Mouse (Mus musculus): Measurements from ENCODE around the gene Wdr25. TPM values are rescaled to one million over a fixed set of nuclear protein-coding genes. Genes with fewer than 3 reads are reported as not detected.
"Not testable (repeated sequence)": the region's sequence is repeated elsewhere in the genome, so short reads cannot be mapped to it uniquely, and the experiment has no call there.

The Wdr25 gene
- total RNA-seq (2015; ENCODE audit: low replicate concordance) (0.84 and 2.5 TPM in 2 replicates), total RNA-seq (2017; ENCODE audit: low replicate concordance) (4.2 and 11.4 TPM in 2 replicates)

DNA sequence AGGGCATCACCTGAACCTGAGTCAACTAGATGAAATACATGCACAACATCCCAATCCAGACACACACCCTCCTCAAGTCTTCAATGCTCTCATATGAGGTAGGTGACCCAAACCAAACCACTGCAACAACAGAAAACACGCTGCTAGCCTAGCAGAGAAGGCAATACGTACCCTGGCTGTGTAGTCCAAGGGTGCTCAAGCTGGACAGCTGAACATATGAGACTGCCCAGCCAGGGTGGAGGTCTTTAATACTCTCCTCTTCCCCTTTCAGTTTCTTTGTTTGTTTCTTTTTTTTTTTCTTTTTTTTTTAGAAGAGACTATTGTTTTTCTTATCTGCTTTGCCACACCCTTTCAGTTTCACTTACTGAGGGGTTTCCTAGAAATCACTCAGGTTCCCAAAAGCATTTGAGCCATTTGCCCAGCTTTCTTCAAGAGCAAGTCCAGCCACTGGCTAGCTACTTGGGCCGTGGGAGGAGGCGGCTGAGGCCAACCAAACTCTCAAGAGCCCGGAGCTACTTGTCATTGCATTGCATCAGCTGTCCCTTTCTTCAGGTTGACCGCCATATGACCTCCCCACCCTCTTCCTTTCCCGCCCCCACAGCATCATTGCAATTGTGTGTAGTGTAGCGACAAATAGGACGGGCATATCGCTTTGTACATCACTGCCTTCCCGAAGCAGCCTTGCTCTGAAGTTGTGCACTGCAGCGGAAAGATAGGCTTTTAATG lies at the start of gene Wdr25:
Wdr25 (plus strand) TSS at position 643 of the 726 bp plus-strand sequence.
- no peak for ATAC-seq (replicated peaks; ENCODE audit: low FRiP score, poor library complexity, severe bottlenecking)

- ATAC-seq (replicated peaks; ENCODE audit: low FRiP score, poor library complexity, severe bottlenecking) = not testable (repeated sequence)
Measured at GRCm38 (mm10) chr12:108848033-108848432, 45.4 kb upstream of the Wdr25 start.

- no peak for ATAC-seq (replicated peaks; ENCODE audit: low FRiP score, poor library complexity, severe bottlenecking)
Measured at GRCm38 (mm10) chr12:108849488-108850022, 43.9 kb upstream of the Wdr25 start.

- ATAC-seq (replicated peaks; ENCODE audit: low FRiP score, poor library complexity, severe bottlenecking) = no peak
Measured at GRCm38 (mm10) chr12:108850129-108850528, 43.3 kb upstream of the Wdr25 start.

DNA sequence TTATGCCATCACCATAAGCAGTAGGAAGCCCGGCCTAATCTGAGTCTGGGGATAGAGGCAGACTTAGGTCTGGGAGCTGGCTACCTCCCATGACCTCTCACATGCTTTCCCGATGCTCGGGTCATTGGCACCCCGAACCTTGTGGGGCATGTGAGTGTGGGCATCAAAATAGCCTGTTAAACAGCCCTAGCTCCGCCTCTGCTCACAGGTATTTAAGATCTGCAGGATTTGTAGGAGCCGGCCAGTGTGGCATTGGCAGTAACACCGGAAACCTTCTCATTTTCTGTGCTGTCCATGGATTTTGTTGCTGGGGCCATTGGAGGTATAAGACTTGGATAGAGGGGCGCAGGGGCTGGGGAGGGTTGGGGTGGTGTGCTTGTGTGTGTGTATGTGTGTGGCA lies 42.5 kb upstream of the Wdr25 start:
- no peak for ATAC-seq (replicated peaks; ENCODE audit: low FRiP score, poor library complexity, severe bottlenecking)

DNA sequence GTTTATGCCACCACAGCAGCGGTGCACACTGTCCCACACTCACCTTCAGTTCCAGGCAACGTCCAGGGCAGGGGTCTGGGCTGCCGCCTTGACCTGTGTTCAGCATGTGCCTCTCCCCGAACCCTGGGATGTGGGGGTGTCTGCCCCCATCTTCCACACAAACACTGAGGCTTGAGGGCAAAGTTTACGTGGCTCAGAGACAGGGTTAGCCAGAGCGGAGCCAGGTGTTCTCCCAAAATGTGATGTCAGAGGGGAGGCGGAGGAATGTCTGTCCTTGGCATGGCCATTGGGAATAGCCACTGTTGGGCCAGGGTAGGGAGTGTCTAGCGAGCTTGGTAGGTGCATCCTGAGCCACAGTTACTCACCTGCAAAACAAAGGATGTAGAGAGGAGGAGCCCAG lies 40.6 kb upstream of the Wdr25 start:
- ATAC-seq (replicated peaks; ENCODE audit: low FRiP score, poor library complexity, severe bottlenecking) = no peak

DNA sequence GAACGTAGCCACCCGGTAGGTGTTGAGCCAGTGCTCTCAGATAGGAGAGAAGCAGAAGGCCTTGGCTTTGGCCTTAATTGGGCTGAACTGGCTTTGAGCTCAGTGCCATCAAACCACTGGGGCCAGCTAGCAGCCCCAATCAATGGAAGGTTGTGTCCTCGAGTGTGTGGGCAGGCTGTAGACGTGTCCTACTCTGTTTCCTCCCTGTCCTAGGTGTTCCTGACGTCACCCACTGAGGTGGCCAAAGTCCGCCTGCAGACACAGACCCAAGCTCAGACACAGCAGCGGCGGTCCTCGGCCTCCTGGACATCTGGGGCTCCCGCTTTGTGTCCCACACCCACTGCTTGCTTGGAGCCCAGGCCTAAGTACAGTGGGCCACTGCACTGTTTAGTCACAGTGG lies 38.4 kb upstream of the Wdr25 start:
- ATAC-seq (replicated peaks; ENCODE audit: low FRiP score, poor library complexity, severe bottlenecking) = no peak

DNA sequence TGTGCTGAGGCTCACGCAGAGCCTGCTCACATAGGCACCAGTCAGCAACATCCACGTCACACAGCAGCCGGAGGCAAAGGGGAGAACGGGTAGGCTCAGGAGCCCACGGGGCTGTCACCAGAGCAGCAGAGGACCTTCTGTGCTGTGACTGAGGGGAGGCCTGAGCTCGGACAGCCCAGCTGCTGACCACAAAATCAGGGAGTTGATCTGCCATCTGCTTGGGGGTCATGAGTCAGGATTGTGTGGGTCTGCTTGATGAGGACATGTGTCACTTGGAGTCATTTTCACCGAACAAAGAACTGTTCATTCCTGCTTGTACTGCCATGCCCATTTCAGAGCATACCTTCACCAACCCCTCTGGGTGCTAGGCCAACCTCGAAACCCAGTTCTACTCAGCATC lies 37.2 kb upstream of the Wdr25 start:
- no peak for ATAC-seq (replicated peaks; ENCODE audit: low FRiP score, poor library complexity, severe bottlenecking)

DNA sequence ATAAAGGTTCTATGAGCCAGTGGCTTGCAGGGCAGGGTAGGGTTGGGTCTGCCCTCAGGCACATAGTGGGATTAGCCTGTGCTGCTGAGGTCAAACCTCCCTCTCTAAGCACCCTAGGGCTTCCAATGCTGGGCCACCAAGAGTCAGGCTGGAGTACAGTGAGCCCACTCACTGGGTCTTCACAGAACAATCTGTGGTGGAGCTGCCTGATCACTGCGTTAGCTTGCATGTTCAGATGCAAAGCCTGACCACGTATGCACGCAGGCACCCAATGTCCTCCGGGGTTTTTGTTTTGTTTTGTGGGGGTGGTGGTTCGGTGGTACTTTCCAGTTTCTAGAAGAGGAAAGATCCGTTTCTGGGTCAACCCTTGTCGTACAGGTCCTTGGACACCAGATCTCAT lies 36.3 kb upstream of the Wdr25 start:
- ATAC-seq (replicated peaks; ENCODE audit: low FRiP score, poor library complexity, severe bottlenecking) = no peak

GRCm38 (mm10) chr12:108857589-108858184 lies 35.7 kb upstream of the Wdr25 start:
- no peak for ATAC-seq (replicated peaks; ENCODE audit: low FRiP score, poor library complexity, severe bottlenecking)

GRCm38 (mm10) chr12:108858486-108858885 lies 34.9 kb upstream of the Wdr25 start:
- no peak for ATAC-seq (replicated peaks; ENCODE audit: low FRiP score, poor library complexity, severe bottlenecking)

GRCm38 (mm10) chr12:108865007-108865494 lies 28.4 kb upstream of the Wdr25 start:
- ATAC-seq (replicated peaks; ENCODE audit: low FRiP score, poor library complexity, severe bottlenecking) = no peak

GRCm38 (mm10) chr12:108869575-108869974 lies 23.9 kb upstream of the Wdr25 start:
- no peak for ATAC-seq (replicated peaks; ENCODE audit: low FRiP score, poor library complexity, severe bottlenecking)

DNA sequence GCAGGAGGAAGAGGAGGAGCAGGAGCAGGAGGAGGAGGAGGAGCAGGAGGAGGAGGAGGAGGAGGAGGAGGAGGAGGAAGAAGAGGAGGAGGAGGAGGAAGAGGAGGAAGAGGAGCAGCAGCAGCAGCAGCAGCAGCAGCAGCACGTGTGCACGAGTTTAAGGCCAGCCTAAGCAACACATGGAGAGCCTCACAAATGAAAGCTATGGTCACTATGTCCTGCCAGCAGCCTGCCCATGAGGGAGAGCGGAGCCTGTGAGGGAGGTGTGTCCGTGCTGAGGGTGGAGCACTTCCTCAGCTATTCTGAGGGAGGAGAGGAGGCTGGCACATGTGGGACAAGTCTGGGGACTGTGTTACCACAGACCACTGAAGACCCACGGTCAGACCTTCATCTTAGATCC lies 20.3 kb upstream of the Wdr25 start:
- no peak for ATAC-seq (replicated peaks; ENCODE audit: low FRiP score, poor library complexity, severe bottlenecking)

GRCm38 (mm10) chr12:108879138-108879537 lies 14.3 kb upstream of the Wdr25 start:
- ATAC-seq (replicated peaks; ENCODE audit: low FRiP score, poor library complexity, severe bottlenecking) = no peak

- no peak for ATAC-seq (replicated peaks; ENCODE audit: low FRiP score, poor library complexity, severe bottlenecking)
Measured at GRCm38 (mm10) chr12:108880606-108881005, 12.8 kb upstream of the Wdr25 start.

GRCm38 (mm10) chr12:108881192-108881591 lies 12.2 kb upstream of the Wdr25 start:
- ATAC-seq (replicated peaks; ENCODE audit: low FRiP score, poor library complexity, severe bottlenecking) = no peak

DNA sequence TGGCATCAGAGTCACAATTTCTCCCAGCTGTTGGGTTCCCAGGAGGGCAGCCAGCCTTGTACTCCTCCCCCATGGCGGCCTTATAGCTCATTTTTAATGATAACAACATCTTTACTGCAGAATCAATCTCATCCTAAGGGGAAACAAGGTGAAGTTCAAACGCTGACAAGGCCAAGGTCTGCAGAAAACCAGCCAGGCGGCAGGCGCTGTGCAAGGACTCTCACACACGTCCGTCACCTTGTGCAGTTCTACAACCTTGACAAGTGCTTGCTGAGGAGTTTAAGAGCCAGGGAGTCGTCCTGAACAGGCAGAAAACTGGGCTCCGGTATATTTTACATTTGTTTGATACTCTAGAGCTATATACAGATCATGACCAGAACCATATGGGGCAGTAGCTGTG lies 10.7 kb upstream of the Wdr25 start:
- no peak for ATAC-seq (replicated peaks; ENCODE audit: low FRiP score, poor library complexity, severe bottlenecking)

GRCm38 (mm10) chr12:108885906-108886305 lies 7.5 kb upstream of the Wdr25 start:
- ATAC-seq (replicated peaks; ENCODE audit: low FRiP score, poor library complexity, severe bottlenecking) = no peak

- no peak for ATAC-seq (replicated peaks; ENCODE audit: low FRiP score, poor library complexity, severe bottlenecking)
Measured at GRCm38 (mm10) chr12:108887077-108887476, 6.4 kb upstream of the Wdr25 start.

- ATAC-seq (replicated peaks; ENCODE audit: low FRiP score, poor library complexity, severe bottlenecking) = no peak
Measured at GRCm38 (mm10) chr12:108888632-108889031, 4.8 kb upstream of the Wdr25 start.
